In genomic region chr10:68112983-68113382, GRCm38 (mm10) we compare ENCODE assay signal across 11 mouse cellular contexts.
DNase-seq lines count a peak whose midpoint lies in the region; ATAC-seq and TF ChIP-seq lines count a peak whose summit lies in the region.
"Had no signal": no experiment of that assay in that cellular context is flagged by ENCODE, and none has a peak within 500 bp of the region (broad histone marks: within the 10 kb centered on the region; RNA-seq: fewer than 3 reads in every experiment).

No protein-coding gene starts in this region.

- peak; percentile 49 for DNase-seq in forebrain, embryonic 14.5 days (ENCODE audit: low spot score)
- DNase-seq in limb, embryonic 10.5 days (ENCODE audit: low spot score), result no peak
- DNase-seq in embryonic facial prominence, embryonic 14.5 days (ENCODE audit: low spot score), result no peak
- no peak for DNase-seq in cerebellum, adult 2 months
- no peak for DNase-seq in gastrocnemius, adult 8-10 months (ENCODE audit: low spot score in 2 of 2)
- DNase-seq: kidney, adult 9 months; thymus, adult 18-20 months had no signal

- no peak overlapping the region for H3K9ac ChIP-seq in forebrain, embryonic 14.5 days (ENCODE audit: low read length)
- H3K9ac ChIP-seq in forebrain, embryonic 12.5 days, result no peak overlapping the region
- H3K9ac ChIP-seq in limb, embryonic 12.5 days (replicated peaks), result no peak overlapping the region
- H3K9ac ChIP-seq in embryonic facial prominence, embryonic 14.5 days (ENCODE audit: low read depth, low read length), result no peak overlapping the region
- no peak overlapping the region for H3K9ac ChIP-seq in limb, embryonic 15.5 days

- H3K27ac ChIP-seq in forebrain, embryonic 14.5 days (ENCODE audit: low read depth, low read length), result no peak overlapping the region
- H3K27ac ChIP-seq in forebrain, embryonic 12.5 days, result no peak overlapping the region; the same call in 1 of the 2 replicates
- H3K27ac ChIP-seq in limb, embryonic 12.5 days, result peak overlapping the region; percentile 73
- H3K27ac ChIP-seq in limb, embryonic 10.5 days, result no peak overlapping the region
- H3K27ac ChIP-seq in embryonic facial prominence, embryonic 14.5 days (replicated peaks; ENCODE audit: low read depth, low read length), result peak overlapping the region; percentile 61; the same call in 1 of the 2 replicates
- H3K27ac ChIP-seq in limb, embryonic 15.5 days, result peak overlapping the region; percentile 33; the same call in 1 of the 2 replicates
- H3K27ac ChIP-seq in cerebellum, adult 2 months (ENCODE audit: insufficient read depth, low read length), result no peak overlapping the region

- peak; percentile 43; the same call in 1 of the 2 replicates for ATAC-seq in forebrain, embryonic 14.5 days
- no peak for ATAC-seq in forebrain, embryonic 12.5 days (ENCODE audit: low FRiP score)
- ATAC-seq in limb, embryonic 12.5 days (ENCODE audit: insufficient number of reproducible peaks, insufficient read depth, low FRiP score, low TSS enrichment, low read depth), result peak; percentile 43; the same call in 1 of the 2 replicates
- no peak for ATAC-seq in embryonic facial prominence, embryonic 14.5 days (ENCODE audit: low read depth)
- ATAC-seq in limb, embryonic 15.5 days (ENCODE audit: insufficient number of reproducible peaks, low FRiP score, low TSS enrichment, low read depth), result no peak

- H3K4me2 ChIP-seq in forebrain, embryonic 14.5 days (ENCODE audit: low read length), result no peak overlapping the region
- H3K4me2 ChIP-seq in forebrain, embryonic 12.5 days, result no peak overlapping the region
- H3K4me2 ChIP-seq in limb, embryonic 12.5 days, result peak overlapping the region; percentile 33
- no peak overlapping the region for H3K4me2 ChIP-seq in embryonic facial prominence, embryonic 14.5 days (ENCODE audit: low read depth, low read length)
- H3K4me2 ChIP-seq in limb, embryonic 15.5 days, result no peak overlapping the region
- H3K4me2 ChIP-seq: liver, embryonic 11.5 days had no signal

- no peak overlapping the region for H3K4me3 ChIP-seq in forebrain, embryonic 14.5 days (ENCODE audit: low read depth, low read length)
- H3K4me3 ChIP-seq in forebrain, embryonic 12.5 days (replicated peaks), result no peak overlapping the region
- no peak overlapping the region for H3K4me3 ChIP-seq in limb, embryonic 12.5 days (replicated peaks)
- H3K4me3 ChIP-seq in limb, embryonic 10.5 days, result no peak overlapping the region
- no peak overlapping the region for H3K4me3 ChIP-seq in embryonic facial prominence, embryonic 14.5 days (ENCODE audit: low read depth, low read length)
- no peak overlapping the region for H3K4me3 ChIP-seq in limb, embryonic 15.5 days
- no peak overlapping the region for H3K4me3 ChIP-seq in cerebellum, adult 2 months (replicated peaks; ENCODE audit: insufficient read depth, low read depth, low read length)

- H3K36me3 ChIP-seq in forebrain, embryonic 14.5 days (ENCODE audit: control insufficient read depth, insufficient read depth, low read length), result no peaks in the 10 kb centered on the region
- 0 out of 2 replicates have a peak, but pooled peaks cover 3% of the 10 kb centered on the region for H3K36me3 ChIP-seq in forebrain, embryonic 12.5 days (replicated peaks)
- H3K36me3 ChIP-seq in limb, embryonic 12.5 days, result peaks cover 43% of the 10 kb centered on the region
- H3K36me3 ChIP-seq in limb, embryonic 10.5 days, result peaks cover 48% of the 10 kb centered on the region
- peaks cover 32% of the 10 kb centered on the region for H3K36me3 ChIP-seq in embryonic facial prominence, embryonic 14.5 days (ENCODE audit: control insufficient read depth, insufficient read depth, low read length)
- H3K36me3 ChIP-seq in limb, embryonic 15.5 days, result peaks cover 14% of the 10 kb centered on the region

- no peak for TF ChIP-seq CTCF in cerebellum, adult 2 months (IDR thresholded peaks at IDR 0.05; ENCODE audit: borderline replicate concordance, insufficient read depth, low read depth, low read length)

- no peaks in the 10 kb centered on the region for H3K4me1 ChIP-seq in forebrain, embryonic 14.5 days (ENCODE audit: control insufficient read depth, insufficient read depth, low read length)
- H3K4me1 ChIP-seq in forebrain, embryonic 12.5 days, result peaks cover 6% of the 10 kb centered on the region; the same call in 1 of the 2 replicates
- H3K4me1 ChIP-seq in limb, embryonic 12.5 days (replicated peaks), result peaks cover 18% of the 10 kb centered on the region
- peaks cover 19% of the 10 kb centered on the region for H3K4me1 ChIP-seq in limb, embryonic 10.5 days
- H3K4me1 ChIP-seq in embryonic facial prominence, embryonic 14.5 days (ENCODE audit: control insufficient read depth, insufficient read depth, low read length), result peaks cover 9% of the 10 kb centered on the region
- H3K4me1 ChIP-seq in limb, embryonic 15.5 days, result peaks cover 11% of the 10 kb centered on the region
- peaks cover 3% of the 10 kb centered on the region; the same call in 1 of the 2 replicates for H3K4me1 ChIP-seq in cerebellum, adult 2 months (ENCODE audit: control insufficient read depth, insufficient read depth, low read length)

- TF ChIP-seq POLR2A in cerebellum, adult 2 months (IDR thresholded peaks at IDR 0.05; ENCODE audit: borderline replicate concordance, insufficient read depth, low read length), result no peak

- no peaks in the 10 kb centered on the region for H3K9me3 ChIP-seq in forebrain, embryonic 14.5 days (replicated peaks; ENCODE audit: control insufficient read depth, low read length)
- no peaks in the 10 kb centered on the region for H3K9me3 ChIP-seq in forebrain, embryonic 12.5 days
- no peaks in the 10 kb centered on the region for H3K9me3 ChIP-seq in limb, embryonic 12.5 days
- no peaks in the 10 kb centered on the region for H3K9me3 ChIP-seq in limb, embryonic 10.5 days (replicated peaks)
- H3K9me3 ChIP-seq in embryonic facial prominence, embryonic 14.5 days (ENCODE audit: control insufficient read depth, low read length), result no peaks in the 10 kb centered on the region
- H3K9me3 ChIP-seq in limb, embryonic 15.5 days, result no peaks in the 10 kb centered on the region

- no peaks in the 10 kb centered on the region for H3K27me3 ChIP-seq in forebrain, embryonic 14.5 days (replicated peaks; ENCODE audit: control insufficient read depth, insufficient read depth, low read length)
- no peaks in the 10 kb centered on the region for H3K27me3 ChIP-seq in forebrain, embryonic 12.5 days
- H3K27me3 ChIP-seq in limb, embryonic 12.5 days, result no peaks in the 10 kb centered on the region
- no peaks in the 10 kb centered on the region for H3K27me3 ChIP-seq in limb, embryonic 10.5 days (ENCODE audit: low read depth, poor library complexity, severe bottlenecking)
- H3K27me3 ChIP-seq in embryonic facial prominence, embryonic 14.5 days (replicated peaks; ENCODE audit: control insufficient read depth, insufficient read depth, low read length), result no peaks in the 10 kb centered on the region
- H3K27me3 ChIP-seq in limb, embryonic 15.5 days, result no peaks in the 10 kb centered on the region
- H3K27me3 ChIP-seq in cerebellum, adult 2 months (ENCODE audit: control insufficient read depth, insufficient read depth, low read length), result no peaks in the 10 kb centered on the region

- WGBS in forebrain, embryonic 14.5 days, result 32% methylated on average over 8 of the region's 8 CpGs
- WGBS in forebrain, embryonic 12.5 days, result 59% methylated on average over 8 of the region's 8 CpGs
- 29% methylated on average over 8 of the region's 8 CpGs for WGBS in limb, embryonic 12.5 days
- 67% methylated on average over 8 of the region's 8 CpGs for WGBS in limb, embryonic 10.5 days
- WGBS in embryonic facial prominence, embryonic 14.5 days, result 50% methylated on average over 8 of the region's 8 CpGs
- WGBS in limb, embryonic 15.5 days, result 24% methylated on average over 8 of the region's 8 CpGs
- 61% methylated on average over 8 of the region's 8 CpGs for WGBS in cerebellum, adult 2 months

Comparison
In these comparisons a context has a peak if more than half of its experiments do, and no peak if none do; other contexts are left out.
1. ATAC-seq: peak in forebrain, embryonic 14.5 days (single experiment) and limb, embryonic 12.5 days (single experiment); none in forebrain, embryonic 12.5 days (single experiment), embryonic facial prominence, embryonic 14.5 days (single experiment) and limb, embryonic 15.5 days (single experiment).
2. H3K27ac ChIP-seq: peak in limb, embryonic 12.5 days (single experiment), embryonic facial prominence, embryonic 14.5 days (single experiment) and limb, embryonic 15.5 days (single experiment); none in forebrain, embryonic 14.5 days (single experiment), forebrain, embryonic 12.5 days (single experiment), limb, embryonic 10.5 days (single experiment) and cerebellum, adult 2 months (single experiment).